Mouse (Mus musculus): Measurements from ENCODE around the gene Serpinb8. TPM values are rescaled to one million over a fixed set of nuclear protein-coding genes. Genes with fewer than 3 reads are reported as not detected.

Serpinb8 gene
- polyA plus RNA-seq, 1 experiment from 2014 or later: 1.8 TPM

Other genes starting within 250 kb of the Serpinb8 start
- gene Serpinb11, start 228.8 kb upstream of the Serpinb8 start, polyA plus RNA-seq (2014; fragmentation: Nextera tagmentation; extraction: Ambion mirVana): not detected in 2 replicates
- gene Serpinb7, start 190.4 kb upstream of the Serpinb8 start, polyA plus RNA-seq (2014; fragmentation: Nextera tagmentation; extraction: Ambion mirVana): not detected in 2 replicates
- 0.11 and 0.64 TPM in 2 replicates for gene Serpinb2, start 78.6 kb upstream of the Serpinb8 start, polyA plus RNA-seq (2014; fragmentation: Nextera tagmentation; extraction: Ambion mirVana)